Mouse (Mus musculus): Measurements from ENCODE around the gene Mrps9.
A peak's percentile ranks its signal among the peaks of the same experiment; 100 is the strongest.

DNA sequence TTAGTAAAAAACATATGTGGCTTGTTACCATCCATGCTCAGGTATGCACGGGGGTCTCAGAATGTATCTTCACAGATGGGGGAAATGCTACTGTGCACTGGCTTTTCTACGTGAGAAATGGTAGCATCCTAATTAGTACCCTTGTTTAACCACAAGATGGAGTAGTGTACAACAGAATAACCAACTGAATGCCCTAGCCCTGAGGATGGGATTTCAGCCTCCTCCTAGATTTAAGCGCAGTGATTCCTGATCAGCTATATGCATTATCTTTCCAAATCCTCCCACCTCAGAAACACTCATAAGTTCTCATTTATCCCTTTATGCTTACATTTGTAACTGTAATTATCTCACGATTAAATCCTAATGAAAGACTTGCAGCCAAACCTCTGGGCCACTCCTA is 64.0 kb downstream of the Mrps9 start:
- TF ChIP-seq CTCF (IDR thresholded peaks at IDR 0.05; ENCODE audit: low read depth, low read length) (peak; percentile 26; the same call in 1 of the 2 replicates), POLR2A (IDR thresholded peaks at IDR 0.05; ENCODE audit: extremely low read depth, insufficient read depth, low read length) (no peak)

Data from liver, adult 2 months (tissue).